Mouse (Mus musculus) kidney, adult 2 months (tissue): ENCODE data around the gene Olfr1247. TPM values are rescaled to one million over a fixed set of nuclear protein-coding genes. Genes with fewer than 3 reads are reported as not detected.
"Not testable (repeated sequence)": the region's sequence is repeated elsewhere in the genome, so short reads cannot be mapped to it uniquely, and the experiment has no call there.

Experiments used
- DNase-seq: peaks from one replicate; pipeline ENCODE4 v3.0.0; 2021
- H3K27ac ChIP-seq: fragments of 200-500 bp; 2 replicates; pipeline ENCODE4 v1.5.1; 2012; ENCODE audit warnings: low read depth, low read length, control low read depth, inconsistent platforms; ENCODE audit not compliant: insufficient read depth
- H3K27me3 ChIP-seq: fragments of 200-500 bp; replicated peaks from 2 replicates; pipeline ENCODE4 v1.6.1; 2012; ENCODE audit warnings: mild to moderate bottlenecking, moderate library complexity, low read length, inconsistent platforms; ENCODE audit not compliant: control insufficient read depth, insufficient read depth
- H3K36me3 ChIP-seq: fragments of 200-500 bp; 2 replicates; pipeline ENCODE4 v1.6.1; 2012; ENCODE audit warnings: mild to moderate bottlenecking, moderate library complexity, low read length, inconsistent platforms; ENCODE audit not compliant: control insufficient read depth, insufficient read depth
- H3K4me1 ChIP-seq: fragments of 200-500 bp; 2 replicates; pipeline ENCODE4 v1.6.1; 2011; ENCODE audit warnings: low read length; ENCODE audit not compliant: control insufficient read depth, insufficient read depth
- H3K4me3 ChIP-seq: fragments of 200-500 bp; 2 replicates; pipeline ENCODE4 v1.5.1; 2011; ENCODE audit warnings: mild to moderate bottlenecking, low read depth, low read length, control low read depth; ENCODE audit not compliant: insufficient read depth
- CTCF ChIP-seq: fragments of 200-500 bp; conservative IDR thresholded peaks from 2 replicates; pipeline ENCODE4 v1.5.1; 2011; ENCODE audit warnings: low read depth, mild to moderate bottlenecking, control low read depth, low read length, moderate library complexity, mixed read lengths; ENCODE audit not compliant: insufficient read depth, insufficient read length
- POLR2A ChIP-seq: fragments of 200-500 bp; IDR thresholded peaks from one replicate; pipeline ENCODE4 v1.6.1; 2011; ENCODE audit warnings: low read depth, low read length, control low read depth
- WGBS: fragments of 180-500 bp; shearing (Covaris S2); methylation state at CpG from one replicate; pipeline ENCODE4 v1.1.7; 2018; 5-methylcytosine and 5-hydroxymethylcytosine counted together
- polyA plus RNA-seq: library from polyadenylated mRNA; depleted of rRNA; stranded (reverse); fragments of >200 nt; gene quantifications from 2 replicates; pipeline ENCODE4 v1.2.3, GENCODE M21; 2012; rRNA removed

Olfr1247 gene
- polyA plus RNA-seq: not detected in 2 replicates

DNA sequence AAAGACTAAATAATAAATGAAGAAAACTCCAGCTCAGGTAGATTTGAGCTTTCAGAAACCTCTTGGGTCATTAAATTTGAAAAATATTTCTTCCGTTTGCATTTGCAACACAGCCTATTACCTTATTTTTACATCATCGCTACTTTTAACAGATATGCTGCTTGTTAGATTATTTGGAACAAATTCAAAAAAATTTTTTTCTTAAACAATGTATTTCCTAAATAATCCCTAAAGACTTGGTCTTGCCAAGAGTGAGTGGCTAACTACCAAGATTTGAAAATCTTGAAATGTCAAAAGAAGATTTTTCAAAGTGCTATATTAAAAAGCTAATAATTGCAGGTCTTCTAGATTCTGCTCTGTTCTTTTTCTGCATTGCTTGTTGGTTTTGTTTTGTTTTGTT is at the start of gene Olfr1247:
Gene Olfr1247, minus strand, starts transcription at position 101 of the 400 bp plus-strand sequence.
- 87% methylated on average over 2 of the region's 2 CpGs for WGBS

DNA sequence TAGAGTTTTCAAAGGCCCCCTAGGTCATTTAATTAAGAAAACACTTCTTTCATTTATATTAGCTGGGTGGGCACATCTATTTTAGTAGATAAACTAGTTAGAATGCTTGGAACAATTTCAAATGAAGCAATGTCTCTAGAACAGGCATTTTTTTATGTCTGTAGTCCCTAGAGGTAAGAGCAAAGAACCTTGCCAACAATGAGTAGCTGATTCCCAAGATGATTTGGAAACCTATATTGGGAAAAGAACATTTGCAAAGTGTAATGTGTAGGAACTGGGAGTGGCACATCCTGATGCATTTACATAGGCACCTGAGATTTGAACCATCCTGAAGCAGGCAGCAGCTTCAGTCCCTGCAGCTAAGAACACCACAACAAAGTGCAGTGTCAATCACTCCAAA is 47.4 kb upstream of the Olfr1247 start, which contains the start of gene Olfr1250:
Gene Olfr1250, minus strand, starts transcription at position 101 of the 400 bp plus-strand sequence.
- no peak for DNase-seq
- no peak for TF ChIP-seq CTCF
- no peak for TF ChIP-seq POLR2A
- H3K4me3 ChIP-seq: no peak within 1 kb of the TSS

More for the DNA sequence above, at the start of gene Olfr1247:
- Histone ChIP-seq H3K27ac (no peak within 1 kb of the TSS), H3K4me3 (no peak within 1 kb of the TSS), H3K27me3 (no peaks in the 10 kb centered on the region), H3K36me3 (no peaks in the 10 kb centered on the region), H3K4me1 (no peaks in the 10 kb centered on the region)
- DNase-seq: no peak
- TF ChIP-seq POLR2A: no peak
- no peak for TF ChIP-seq CTCF

DNA sequence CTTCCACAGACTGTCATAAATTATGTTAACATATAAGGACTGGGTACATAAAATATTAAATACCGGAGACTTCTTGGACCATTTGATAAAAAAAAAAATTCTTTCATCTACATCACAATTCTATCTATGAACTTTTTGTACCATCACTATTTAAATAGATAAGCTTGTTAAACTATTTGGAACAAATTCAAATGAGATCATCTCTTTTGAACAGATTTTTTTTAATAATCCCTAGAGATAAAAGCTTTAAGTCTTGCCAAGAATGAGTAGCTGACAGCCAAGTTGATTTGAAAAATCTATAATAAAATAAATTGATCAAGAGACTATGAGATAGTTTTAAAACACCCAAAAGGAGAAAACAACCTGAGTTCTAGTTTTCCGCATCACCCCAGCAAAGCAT is 21.0 kb upstream of the Olfr1247 start, which contains the start of gene Olfr1249:
Gene Olfr1249, minus strand, starts transcription at position 101 of the 400 bp plus-strand sequence.
- DNase-seq: no peak
- Histone ChIP-seq H3K27me3 (no peaks in the 10 kb centered on the region; the same call in 1 of the 2 replicates), H3K4me1 (no peaks in the 10 kb centered on the region), H3K36me3 (no peaks in the 10 kb centered on the region), H3K4me3 (no peak within 1 kb of the TSS), H3K27ac (no peak within 1 kb of the TSS)
- 80% methylated on average over 2 of the region's 2 CpGs for WGBS
- TF ChIP-seq POLR2A: no peak
- TF ChIP-seq CTCF: no peak

More for the DNA sequence above, 47.4 kb upstream of the Olfr1247 start, which contains the start of gene Olfr1250:
- H3K4me1 ChIP-seq: no peaks in the 10 kb centered on the region
- no peaks in the 10 kb centered on the region for H3K27me3 ChIP-seq
- H3K27ac ChIP-seq: no peak within 1 kb of the TSS
- no peaks in the 10 kb centered on the region for H3K36me3 ChIP-seq

DNA sequence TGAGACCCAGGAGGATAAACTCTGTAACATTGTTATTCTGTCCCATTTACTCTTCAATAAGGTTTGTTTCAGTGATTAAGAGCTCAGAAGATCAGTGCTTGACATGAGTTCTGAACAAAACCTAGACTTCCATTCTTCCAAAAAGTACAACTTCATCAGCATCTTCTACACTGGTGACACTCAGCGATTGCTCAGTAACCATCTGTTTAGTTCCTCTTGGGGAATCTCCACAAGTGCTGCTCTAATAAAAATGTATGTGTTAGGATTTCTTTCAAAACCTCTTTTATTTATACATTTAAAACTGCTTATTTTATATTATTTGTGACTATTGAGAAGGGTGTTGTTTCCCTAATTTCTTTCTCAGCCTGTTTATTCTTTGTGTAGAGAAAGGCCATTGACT is 4.2 kb upstream of the Olfr1247 start, which contains the start of gene Olfr1248:
Gene Olfr1248, minus strand, starts transcription at position 101 of the 400 bp plus-strand sequence.
- 88% methylated on average over 1 of the region's 1 CpGs for WGBS
- not testable (repeated sequence) for DNase-seq, H3K27me3 ChIP-seq, H3K36me3 ChIP-seq, H3K4me3 ChIP-seq, H3K4me1 ChIP-seq, H3K27ac ChIP-seq

DNA sequence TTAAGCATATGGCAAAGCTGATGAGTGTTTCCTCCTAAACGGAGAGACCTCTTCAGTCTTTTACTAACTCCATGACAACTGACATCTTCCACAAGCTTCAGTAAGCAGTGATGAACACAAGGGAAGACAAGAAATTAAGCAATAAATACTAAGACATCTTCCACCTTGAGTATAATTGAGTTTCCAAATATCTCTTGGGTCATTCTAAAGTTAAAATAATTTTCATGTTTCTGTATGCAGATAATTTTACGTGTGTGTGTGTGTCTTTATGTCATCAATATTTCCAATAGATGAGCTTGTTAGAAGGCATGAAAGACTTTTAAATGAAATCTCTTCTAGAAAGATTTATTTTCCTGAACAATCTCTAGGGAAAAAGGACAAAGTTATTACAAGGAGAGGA is 20.9 kb downstream of the Olfr1247 start, which contains the start of gene Olfr1246:
Gene Olfr1246, minus strand, starts transcription at position 101 of the 400 bp plus-strand sequence.
- H3K27me3 ChIP-seq: no peaks in the 10 kb centered on the region
- no peak within 1 kb of the TSS for H3K4me3 ChIP-seq
- DNase-seq: no peak
- WGBS: 74% methylated on average over 2 of the region's 2 CpGs
- no peaks in the 10 kb centered on the region for H3K36me3 ChIP-seq
- H3K4me1 ChIP-seq: no peaks in the 10 kb centered on the region
- no peak within 1 kb of the TSS for H3K27ac ChIP-seq
- no peak for TF ChIP-seq CTCF
- no peak for TF ChIP-seq POLR2A

DNA sequence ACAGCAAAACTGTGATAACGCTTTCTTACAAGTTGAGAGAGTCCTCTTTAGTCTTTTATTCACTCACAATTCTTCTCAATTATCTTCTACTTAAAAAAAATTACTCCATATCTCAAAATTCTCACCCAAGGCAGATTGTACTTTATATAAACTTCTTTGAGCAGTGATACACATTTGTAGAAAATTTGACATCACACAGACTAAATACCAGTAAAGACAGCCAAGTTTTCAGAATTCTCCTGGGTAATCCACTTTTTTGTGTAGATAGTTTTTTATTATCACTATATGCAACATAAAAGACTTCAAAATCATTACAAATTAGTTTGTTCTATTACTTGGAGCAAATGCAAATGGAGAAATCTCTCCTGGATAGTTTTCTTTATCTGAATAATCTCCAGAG is 35.6 kb downstream of the Olfr1247 start, which contains the start of gene Olfr1245:
Gene Olfr1245, minus strand, starts transcription at position 101 of the 400 bp plus-strand sequence.
- WGBS: 81% methylated on average over 1 of the region's 1 CpGs
- no peak within 1 kb of the TSS for H3K27ac ChIP-seq
- H3K27me3 ChIP-seq: no peaks in the 10 kb centered on the region
- H3K36me3 ChIP-seq: no peaks in the 10 kb centered on the region
- H3K4me1 ChIP-seq: no peaks in the 10 kb centered on the region
- TF ChIP-seq CTCF (no peak), POLR2A (no peak)
- no peak within 1 kb of the TSS for H3K4me3 ChIP-seq
- no peak for DNase-seq

- not testable (repeated sequence) for H3K4me1 ChIP-seq, H3K27me3 ChIP-seq, H3K36me3 ChIP-seq, H3K4me3 ChIP-seq, DNase-seq, H3K27ac ChIP-seq
- 52% methylated on average over 2 of the region's 2 CpGs for WGBS
These were observed 51.2 kb downstream of the Olfr1247 start for GRCm38 (mm10) chr2:89562706-89563105.

Other genes with a start within 250 kb of the Olfr1247 start
- not detected in 2 replicates for gene Olfr1234, start 249.3 kb downstream of the Olfr1247 start, polyA plus RNA-seq
- gene Olfr1238, start 204.5 kb downstream of the Olfr1247 start, polyA plus RNA-seq: not detected in 2 replicates
- gene Olfr1239, start 193.7 kb downstream of the Olfr1247 start, polyA plus RNA-seq: not detected in 2 replicates
- not detected in 2 replicates for gene Olfr1240, start 171.1 kb downstream of the Olfr1247 start, polyA plus RNA-seq
- gene Olfr1241, start 127.0 kb downstream of the Olfr1247 start, polyA plus RNA-seq: not detected in 2 replicates
- gene Olfr1242, start 115.8 kb downstream of the Olfr1247 start, polyA plus RNA-seq: not detected in 2 replicates
- not detected in 2 replicates for gene Olfr1243, start 82.6 kb downstream of the Olfr1247 start, polyA plus RNA-seq
- gene Olfr1245, start 35.7 kb downstream of the Olfr1247 start, polyA plus RNA-seq: not detected in 2 replicates
- gene Olfr1246, start 21.0 kb downstream of the Olfr1247 start, polyA plus RNA-seq: not detected in 2 replicates
- not detected in 2 replicates for gene Olfr1248, start 4.1 kb upstream of the Olfr1247 start, polyA plus RNA-seq
- not detected in 2 replicates for gene Olfr1249, start 20.9 kb upstream of the Olfr1247 start, polyA plus RNA-seq
- gene Olfr1250, start 47.3 kb upstream of the Olfr1247 start, polyA plus RNA-seq: not detected in 2 replicates
- gene Olfr1251, start 57.8 kb upstream of the Olfr1247 start, polyA plus RNA-seq: not detected in 2 replicates
- not detected in 2 replicates for gene Olfr1252, start 110.9 kb upstream of the Olfr1247 start, polyA plus RNA-seq
- gene Olfr1253, start 143.0 kb upstream of the Olfr1247 start, polyA plus RNA-seq: not detected in 2 replicates
- gene Olfr1254, start 179.5 kb upstream of the Olfr1247 start, polyA plus RNA-seq: not detected in 2 replicates
- not detected in 2 replicates for gene Olfr1255, start 197.9 kb upstream of the Olfr1247 start, polyA plus RNA-seq
- not detected in 2 replicates for gene Olfr1256, start 227.4 kb upstream of the Olfr1247 start, polyA plus RNA-seq
- gene Olfr48, start 234.1 kb upstream of the Olfr1247 start, polyA plus RNA-seq: not detected in 2 replicates